Mouse (Mus musculus) bone marrow, adult 2 months (tissue): ENCODE data around the gene Grb14.

ENCODE experiments used
- CTCF ChIP-seq: fragments of 200-500 bp; IDR thresholded peaks from 2 replicates; pipeline ENCODE4 v1.5.1; 2011; ENCODE audit warnings: low read length, control low read depth; ENCODE audit not compliant: control insufficient read depth, insufficient read depth
- POLR2A ChIP-seq: fragments of 200-500 bp; IDR thresholded peaks from 2 replicates; pipeline ENCODE4 v1.6.1; 2011; ENCODE audit warnings: low read depth, mild to moderate bottlenecking, control low read depth, low read length, borderline replicate concordance; ENCODE audit not compliant: control insufficient read depth

- TF ChIP-seq CTCF (no peak), POLR2A (no peak)
Measured at GRCm38 (mm10) chr2:64961381-64961780, 63.4 kb downstream of the Grb14 start.
